Mouse (Mus musculus) bone marrow macrophage, adult 2 months (primary cell): ENCODE results near the gene Tmem170b. TPM values are rescaled to one million over a fixed set of nuclear protein-coding genes. Genes with fewer than 3 reads are reported as not detected.

Source experiments
- H3K27ac ChIP-seq: 2 replicates; pipeline ENCODE4 v1.5.1; 2012; ENCODE audit warnings: low read depth, low read length; ENCODE audit not compliant: insufficient read depth
- H3K4me1 ChIP-seq: 2 replicates; pipeline ENCODE4 v1.6.1; 2012; ENCODE audit warnings: low read length; ENCODE audit not compliant: control insufficient read depth, insufficient read depth
- H3K4me3 ChIP-seq: 2 replicates; pipeline ENCODE4 v1.5.1; 2012; ENCODE audit warnings: mild to moderate bottlenecking, low read length, moderate library complexity; ENCODE audit not compliant: insufficient read depth
- CTCF ChIP-seq: IDR thresholded peaks from 2 replicates; pipeline ENCODE4 v1.5.1; 2012; ENCODE audit warnings: low read depth, mild to moderate bottlenecking, low read length, moderate library complexity
- POLR2A ChIP-seq: IDR thresholded peaks from 2 replicates; pipeline ENCODE4 v1.6.1; 2012; ENCODE audit warnings: mild to moderate bottlenecking, low read depth, low read length, borderline replicate concordance
- polyA plus RNA-seq: library from polyadenylated mRNA; stranded (reverse); fragments of >200 nt; gene quantifications from 2 replicates; pipeline ENCODE4 v1.2.4, GENCODE M21; 2012; ENCODE audit not compliant: missing spikeins, insufficient read depth, insufficient read length

The Tmem170b gene
- polyA plus RNA-seq, 1 experiment, result 26.6 TPM

DNA sequence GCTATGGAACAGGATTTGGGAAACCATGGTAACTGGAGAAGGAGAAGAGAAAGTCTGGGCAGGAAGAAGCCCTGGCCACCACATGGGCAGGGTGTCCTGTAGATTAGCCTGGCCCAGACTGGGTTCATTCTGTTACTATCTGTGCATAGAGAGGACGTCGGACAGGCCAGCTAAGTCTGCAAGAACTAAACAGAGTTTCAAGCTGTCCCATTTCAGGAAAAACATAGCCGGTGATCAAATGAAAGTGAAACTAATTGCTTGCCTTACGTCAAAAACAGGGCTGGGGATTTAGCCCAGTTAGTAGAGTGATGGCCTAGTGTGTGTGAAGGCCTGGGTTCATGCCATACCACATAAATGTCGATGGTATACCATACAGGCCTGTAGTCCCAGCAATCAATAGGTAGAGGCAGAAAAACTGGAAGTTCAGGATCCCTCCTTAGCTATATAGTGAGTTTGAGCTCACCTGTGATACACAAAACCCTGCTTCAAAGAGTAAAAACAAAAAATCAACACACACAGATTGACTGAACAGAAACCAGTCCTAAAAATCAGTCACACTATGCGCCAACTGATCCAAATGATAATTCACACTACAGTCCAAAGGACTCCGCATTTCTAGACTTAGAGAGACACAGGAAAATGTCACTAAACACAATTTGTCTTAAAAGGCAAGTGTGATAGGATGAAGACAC is 21.9 kb upstream of the Tmem170b start:
- Histone ChIP-seq H3K27ac (0 out of 2 replicates have a peak overlapping the region, but pooled peaks have one; percentile 35), H3K4me3 (peak overlapping the region; percentile 56), H3K4me1 (peaks cover 7% of the 10 kb centered on the region; the same call in 1 of the 2 replicates)
- TF ChIP-seq POLR2A, result no peak
- TF ChIP-seq CTCF, result no peak

- Histone ChIP-seq H3K4me3 (no peak overlapping the region), H3K4me1 (peaks cover 7% of the 10 kb centered on the region; the same call in 1 of the 2 replicates), H3K27ac (no peak overlapping the region)
- TF ChIP-seq CTCF, result no peak
These were observed 21.4 kb upstream of the Tmem170b start for GRCm38 (mm10) chr13:41584358-41584680.

DNA sequence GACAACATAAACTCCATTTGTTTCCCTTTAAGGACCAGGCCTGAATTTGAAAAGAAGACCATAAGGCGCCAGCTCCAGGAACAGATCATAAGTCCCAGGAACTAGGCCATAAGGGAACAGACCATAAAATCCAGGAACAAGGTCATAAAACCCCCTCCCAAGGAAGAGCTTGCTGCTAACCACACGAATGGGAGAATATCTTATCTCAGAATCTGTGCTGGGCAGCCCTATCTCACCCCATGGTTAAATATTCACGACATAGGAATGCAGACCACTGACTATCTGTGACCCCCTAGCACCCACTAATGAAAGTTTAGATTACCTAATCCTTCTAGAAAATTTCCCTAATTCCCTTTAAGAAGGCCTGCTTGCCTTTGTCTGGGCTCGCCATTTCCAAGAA is 20.8 kb upstream of the Tmem170b start:
- TF ChIP-seq CTCF (no peak), POLR2A (no peak)
- Histone ChIP-seq H3K4me3 (no peak overlapping the region), H3K4me1 (peaks cover 7% of the 10 kb centered on the region; the same call in 1 of the 2 replicates), H3K27ac (no peak overlapping the region)

DNA sequence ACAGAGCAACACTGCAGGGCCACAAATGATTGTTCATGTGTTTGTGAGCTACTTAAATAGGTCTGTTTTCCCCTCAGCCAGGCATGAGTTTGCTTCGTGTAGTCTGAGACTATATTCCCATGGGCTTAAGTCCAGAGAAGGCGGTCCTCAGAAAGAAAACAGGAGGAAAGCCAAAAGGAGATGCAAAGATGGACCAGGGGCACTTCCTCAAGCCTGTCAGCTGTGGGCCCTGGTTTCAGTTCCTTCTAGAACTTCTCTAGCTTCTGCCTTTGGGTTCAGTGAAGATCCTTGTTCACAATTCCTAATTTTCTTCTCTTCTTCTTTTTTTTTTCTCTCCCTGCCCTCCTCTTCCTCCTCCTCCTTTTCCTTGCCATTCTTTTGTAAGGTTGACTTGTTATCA is 9.0 kb upstream of the Tmem170b start:
- peaks cover 39% of the 10 kb centered on the region for H3K4me1 ChIP-seq
- no peak for TF ChIP-seq CTCF
- no peak for TF ChIP-seq POLR2A
- peak overlapping the region; percentile 27 for H3K4me3 ChIP-seq
- peak overlapping the region; percentile 68 for H3K27ac ChIP-seq

GRCm38 (mm10) chr13:41599977-41600376 is 5.7 kb upstream of the Tmem170b start:
- Histone ChIP-seq H3K27ac (peak overlapping the region; percentile 92), H3K4me3 (no peak overlapping the region), H3K4me1 (peaks cover 57% of the 10 kb centered on the region)
- no peak for TF ChIP-seq CTCF
- no peak for TF ChIP-seq POLR2A

GRCm38 (mm10) chr13:41601056-41601455 is 4.7 kb upstream of the Tmem170b start:
- no peak overlapping the region for H3K4me3 ChIP-seq
- TF ChIP-seq CTCF (no peak), POLR2A (no peak)
- H3K27ac ChIP-seq, result peak overlapping the region; percentile 77
- H3K4me1 ChIP-seq, result peaks cover 56% of the 10 kb centered on the region

GRCm38 (mm10) chr13:41603921-41604466 is 1.7 kb upstream of the Tmem170b start:
- no peak overlapping the region for H3K4me3 ChIP-seq
- peak overlapping the region; percentile 54 for H3K27ac ChIP-seq
- TF ChIP-seq POLR2A, result no peak
- no peak for TF ChIP-seq CTCF
- peaks cover 42% of the 10 kb centered on the region for H3K4me1 ChIP-seq

GRCm38 (mm10) chr13:41606081-41607000 is 634 bp downstream of the Tmem170b start:
- Histone ChIP-seq H3K4me1 (peaks cover 28% of the 10 kb centered on the region), H3K27ac (peak overlapping the region; percentile 87), H3K4me3 (peak overlapping the region; percentile 93)
- no peak for TF ChIP-seq CTCF
- no peak for TF ChIP-seq POLR2A

- peak overlapping the region; percentile 8; the same call in 1 of the 2 replicates for H3K4me3 ChIP-seq
- peak overlapping the region; percentile 35 for H3K27ac ChIP-seq
- TF ChIP-seq POLR2A (no peak), CTCF (no peak)
- peaks cover 18% of the 10 kb centered on the region for H3K4me1 ChIP-seq
These were observed 1.9 kb downstream of the Tmem170b start for GRCm38 (mm10) chr13:41607589-41607988.
